Mouse (Mus musculus) kidney, adult 2 months (tissue): ENCODE measurements around the gene Cdh23. TPM values are rescaled to one million over a fixed set of nuclear protein-coding genes. Genes with fewer than 3 reads are reported as not detected.

Experiments used
- DNase-seq: peaks from one replicate; pipeline ENCODE4 v3.0.0; 2021
- H3K27ac ChIP-seq: fragments of 200-500 bp; 2 replicates; pipeline ENCODE4 v1.5.1; 2012; ENCODE audit warnings: low read depth, low read length, control low read depth, inconsistent platforms; ENCODE audit not compliant: insufficient read depth
- H3K27me3 ChIP-seq: fragments of 200-500 bp; replicated peaks from 2 replicates; pipeline ENCODE4 v1.6.1; 2012; ENCODE audit warnings: mild to moderate bottlenecking, moderate library complexity, low read length, inconsistent platforms; ENCODE audit not compliant: control insufficient read depth, insufficient read depth
- H3K36me3 ChIP-seq: fragments of 200-500 bp; 2 replicates; pipeline ENCODE4 v1.6.1; 2012; ENCODE audit warnings: mild to moderate bottlenecking, moderate library complexity, low read length, inconsistent platforms; ENCODE audit not compliant: control insufficient read depth, insufficient read depth
- H3K4me1 ChIP-seq: fragments of 200-500 bp; 2 replicates; pipeline ENCODE4 v1.6.1; 2011; ENCODE audit warnings: low read length; ENCODE audit not compliant: control insufficient read depth, insufficient read depth
- H3K4me3 ChIP-seq: fragments of 200-500 bp; 2 replicates; pipeline ENCODE4 v1.5.1; 2011; ENCODE audit warnings: mild to moderate bottlenecking, low read depth, low read length, control low read depth; ENCODE audit not compliant: insufficient read depth
- CTCF ChIP-seq: fragments of 200-500 bp; conservative IDR thresholded peaks from 2 replicates; pipeline ENCODE4 v1.5.1; 2011; ENCODE audit warnings: low read depth, mild to moderate bottlenecking, control low read depth, low read length, moderate library complexity, mixed read lengths; ENCODE audit not compliant: insufficient read depth, insufficient read length
- POLR2A ChIP-seq: fragments of 200-500 bp; IDR thresholded peaks from one replicate; pipeline ENCODE4 v1.6.1; 2011; ENCODE audit warnings: low read depth, low read length, control low read depth
- WGBS: fragments of 180-500 bp; shearing (Covaris S2); methylation state at CpG from one replicate; pipeline ENCODE4 v1.1.7; 2018; 5-methylcytosine and 5-hydroxymethylcytosine counted together
- polyA plus RNA-seq: library from polyadenylated mRNA; depleted of rRNA; stranded (reverse); fragments of >200 nt; gene quantifications from 2 replicates; pipeline ENCODE4 v1.2.3, GENCODE M21; 2012

Cdh23 gene
- polyA plus RNA-seq, 1 experiment, result 0.17 TPM

DNA sequence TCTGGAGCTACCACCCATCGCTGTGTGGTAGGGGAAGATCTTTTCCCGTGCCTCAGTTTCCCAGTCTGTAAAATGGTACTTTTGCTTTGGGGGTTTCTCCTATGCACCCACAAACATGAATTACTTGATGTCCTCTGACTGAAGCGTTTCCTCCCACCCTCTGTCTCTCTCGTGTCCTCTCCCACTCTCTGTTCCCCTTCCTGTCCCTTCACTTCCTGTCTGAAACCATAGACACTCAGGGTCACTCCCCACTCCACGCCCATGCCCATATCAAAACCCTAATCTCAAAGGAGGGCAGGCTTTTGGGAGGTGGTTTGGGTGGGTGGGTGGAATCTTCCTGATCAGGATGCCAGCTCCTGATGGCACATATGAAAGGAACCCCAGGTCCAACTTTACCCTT lies 221.7 kb downstream of the Cdh23 start:
- H3K4me3 ChIP-seq, result no peak overlapping the region
- DNase-seq, result no peak
- WGBS, result 49% methylated on average over 5 of the region's 5 CpGs
- no peak overlapping the region for H3K27ac ChIP-seq
- H3K27me3 ChIP-seq, result no peaks in the 10 kb centered on the region
- H3K4me1 ChIP-seq, result no peaks in the 10 kb centered on the region
- TF ChIP-seq CTCF, result no peak
- no peaks in the 10 kb centered on the region for H3K36me3 ChIP-seq

DNA sequence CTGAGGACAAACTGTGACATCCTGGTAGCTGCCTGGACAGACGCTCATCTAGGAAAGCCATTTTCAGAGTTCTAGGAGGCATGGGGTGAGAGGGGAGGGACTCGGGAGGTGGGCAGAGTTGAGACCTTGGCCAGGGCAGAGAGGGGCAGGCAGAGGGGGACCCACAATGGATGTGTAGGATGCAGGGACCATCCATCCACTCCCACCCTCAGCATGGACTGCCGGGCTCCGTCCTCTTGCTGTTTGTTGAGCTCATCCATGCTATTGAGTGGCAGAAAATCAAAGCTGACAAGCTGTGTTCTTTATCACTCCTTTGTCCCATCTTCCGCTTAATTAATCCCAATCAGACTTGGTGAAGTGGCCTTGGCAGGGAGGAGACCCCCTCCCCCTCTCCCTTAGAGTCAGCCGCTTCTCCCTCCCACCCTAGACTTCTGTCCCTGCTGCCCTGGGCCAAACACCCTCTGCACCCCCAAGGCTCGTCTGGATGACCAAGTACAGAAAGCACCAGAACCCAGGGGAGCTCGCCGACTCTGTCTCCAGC lies 222.4 kb downstream of the Cdh23 start:
- no peak overlapping the region for H3K4me3 ChIP-seq
- no peak for DNase-seq
- no peaks in the 10 kb centered on the region for H3K27me3 ChIP-seq
- H3K36me3 ChIP-seq, result no peaks in the 10 kb centered on the region
- no peak overlapping the region for H3K27ac ChIP-seq
- TF ChIP-seq POLR2A, result no peak
- TF ChIP-seq CTCF, result no peak
- H3K4me1 ChIP-seq, result no peaks in the 10 kb centered on the region
- 55% methylated on average over 9 of the region's 9 CpGs for WGBS

DNA sequence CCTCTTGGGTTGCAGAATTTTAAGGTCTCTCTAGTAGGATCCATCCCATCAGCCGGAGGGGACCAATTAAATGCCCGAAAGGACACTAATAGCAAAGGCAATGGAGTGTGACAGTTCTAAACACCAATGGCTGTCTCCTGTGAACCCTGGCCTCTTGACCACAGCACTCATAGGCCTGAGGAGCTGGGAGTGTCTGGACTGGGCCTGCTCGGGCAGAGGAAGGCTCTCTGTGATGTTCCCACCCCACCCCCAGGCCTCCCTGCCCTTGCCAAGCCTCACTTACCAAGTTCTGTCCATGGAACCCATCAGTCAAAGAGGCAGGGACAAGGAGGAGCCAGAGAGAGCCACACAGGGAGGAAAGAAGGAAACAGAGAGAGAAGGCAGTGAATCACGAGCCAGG lies 228.5 kb downstream of the Cdh23 start:
- no peaks in the 10 kb centered on the region for H3K27me3 ChIP-seq
- TF ChIP-seq CTCF (no peak), POLR2A (no peak)
- H3K36me3 ChIP-seq, result no peaks in the 10 kb centered on the region
- H3K4me1 ChIP-seq, result no peaks in the 10 kb centered on the region
- WGBS, result 22% methylated on average over 4 of the region's 4 CpGs
- H3K27ac ChIP-seq, result no peak overlapping the region
- H3K4me3 ChIP-seq, result no peak overlapping the region
- DNase-seq, result no peak

DNA sequence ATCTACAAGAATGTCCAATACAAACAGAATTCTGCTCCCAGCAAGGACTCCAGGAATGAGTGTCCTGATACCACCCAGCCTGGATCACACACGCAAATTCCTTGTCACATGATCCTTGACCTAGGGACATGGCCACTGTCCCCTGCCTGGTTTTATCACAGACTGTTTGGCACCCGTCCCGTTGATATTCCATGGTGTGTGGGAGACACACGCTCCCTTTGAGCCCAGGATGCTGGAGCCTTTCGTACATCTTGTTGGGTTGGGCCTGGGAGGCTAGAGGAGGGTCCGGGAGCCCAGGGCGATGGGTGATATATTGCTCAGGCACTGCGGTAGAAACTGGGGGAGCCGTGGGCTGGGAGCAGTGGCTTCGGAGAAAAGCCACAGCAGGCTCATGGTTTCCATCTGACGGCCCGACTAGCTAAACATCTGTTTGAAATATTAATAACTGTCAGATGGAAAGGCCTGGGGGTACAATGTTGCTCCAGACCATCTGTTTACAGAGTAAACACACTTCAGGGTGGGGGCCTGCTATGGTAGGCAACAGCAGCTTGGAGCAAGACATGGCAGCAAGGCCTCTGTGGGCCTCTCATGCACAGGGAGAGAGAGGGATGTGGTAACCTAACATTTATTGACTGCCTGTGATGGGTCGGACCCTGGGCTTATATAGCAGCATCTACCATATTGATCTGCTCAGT lies 232.2 kb downstream of the Cdh23 start:
- H3K4me1 ChIP-seq, result no peaks in the 10 kb centered on the region
- no peak for DNase-seq
- H3K27ac ChIP-seq, result no peak overlapping the region
- no peak for TF ChIP-seq POLR2A
- TF ChIP-seq CTCF, result no peak
- WGBS, result 63% methylated on average over 13 of the region's 13 CpGs
- H3K36me3 ChIP-seq, result no peaks in the 10 kb centered on the region
- H3K4me3 ChIP-seq, result no peak overlapping the region
- no peaks in the 10 kb centered on the region for H3K27me3 ChIP-seq

DNA sequence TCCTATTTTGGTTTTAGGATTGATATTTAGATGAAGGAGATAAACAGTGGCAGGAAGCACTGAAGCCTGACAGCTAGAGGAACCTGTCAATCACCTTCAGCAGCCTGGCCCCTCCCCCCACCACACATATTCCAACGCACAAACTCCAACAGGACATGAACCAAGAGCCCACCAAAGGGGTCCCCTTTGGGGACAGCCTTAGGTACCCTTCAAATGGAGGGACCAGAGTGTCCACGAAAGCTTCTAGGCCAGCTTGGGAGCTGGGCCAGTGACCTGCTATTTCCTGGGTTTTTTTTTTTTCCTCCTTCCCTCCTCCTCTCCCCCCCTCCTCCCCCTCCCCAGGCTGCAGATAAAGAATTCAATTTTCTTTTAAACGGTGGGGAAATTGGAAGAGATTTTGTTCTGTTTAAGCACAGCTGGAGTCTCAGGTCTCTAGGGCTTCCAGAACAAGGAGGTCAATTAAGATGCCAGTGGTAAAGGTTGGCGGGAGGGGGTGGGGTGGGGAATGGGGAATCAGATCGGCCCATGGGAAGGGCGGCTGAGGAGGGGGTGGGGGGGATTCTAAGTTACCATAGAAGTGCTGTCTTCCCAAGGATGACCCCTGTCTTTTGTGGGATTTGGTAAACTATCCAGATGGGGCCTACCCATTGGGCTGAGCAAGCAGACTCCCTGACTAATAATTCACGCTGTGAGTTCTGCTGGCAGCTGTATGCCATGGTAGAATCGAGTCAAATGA lies 239.5 kb downstream of the Cdh23 start:
- 37% methylated on average over 8 of the region's 8 CpGs for WGBS
- Histone ChIP-seq H3K4me3 (no peak overlapping the region), H3K27me3 (no peaks in the 10 kb centered on the region), H3K27ac (no peak overlapping the region), H3K36me3 (no peaks in the 10 kb centered on the region), H3K4me1 (no peaks in the 10 kb centered on the region)
- no peak for DNase-seq
- no peak for TF ChIP-seq CTCF
- TF ChIP-seq POLR2A, result no peak

- DNase-seq, result no peak
- no peaks in the 10 kb centered on the region for H3K4me1 ChIP-seq
- H3K36me3 ChIP-seq, result no peaks in the 10 kb centered on the region
- H3K27ac ChIP-seq, result no peak overlapping the region
- no peak overlapping the region for H3K4me3 ChIP-seq
- 78% methylated on average over 8 of the region's 8 CpGs for WGBS
- TF ChIP-seq POLR2A (no peak), CTCF (no peak)
- H3K27me3 ChIP-seq, result no peaks in the 10 kb centered on the region
These were observed 241.1 kb downstream of the Cdh23 start for GRCm38 (mm10) chr10:60455193-60455592.

- no peaks in the 10 kb centered on the region for H3K27me3 ChIP-seq
- WGBS, result 65% methylated on average over 12 of the region's 12 CpGs
These were observed 249.1 kb downstream of the Cdh23 start for GRCm38 (mm10) chr10:60447186-60447585.

More at GRCm38 (mm10) chr10:60447186-60447585, 249.1 kb downstream of the Cdh23 start:
- DNase-seq, result no peak
- Histone ChIP-seq H3K36me3 (no peaks in the 10 kb centered on the region), H3K4me1 (no peaks in the 10 kb centered on the region), H3K4me3 (no peak overlapping the region), H3K27ac (no peak overlapping the region)
- TF ChIP-seq CTCF (no peak), POLR2A (no peak)
